Mouse (Mus musculus): Measurements from ENCODE around the gene Pdrg1. TPM values are rescaled to one million over a fixed set of nuclear protein-coding genes. Genes with fewer than 3 reads are reported as not detected.

Pdrg1 gene
- total RNA-seq, 2 experiments from 2014 or later, result 91.1 to 98.4 TPM

GRCm38 (mm10) chr2:152976991-152977390 lies 38.2 kb downstream of the Pdrg1 start:
- DNase-seq, result no peak
- intact Hi-C loops (cut with DNase I), result no loop called here

DNA sequence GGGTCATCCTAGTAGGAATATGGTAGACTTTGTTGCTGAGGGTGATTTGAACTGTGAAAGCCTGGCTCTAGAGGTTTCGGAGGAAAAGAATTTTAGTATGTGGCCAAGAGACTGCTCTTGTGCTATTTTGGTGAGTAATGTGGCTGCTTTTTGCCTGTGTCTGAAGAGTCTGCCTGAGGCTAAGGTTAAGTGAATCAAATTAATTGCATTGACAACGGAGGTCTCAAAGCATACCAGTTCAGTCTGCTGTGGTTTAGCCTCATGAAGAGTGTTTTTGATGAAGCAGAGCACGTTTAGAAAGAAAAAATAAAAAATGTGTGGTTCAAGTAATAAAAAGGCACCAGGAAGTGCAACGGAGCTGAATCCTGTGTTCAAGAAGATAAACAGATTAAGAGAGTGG lies 49.7 kb downstream of the Pdrg1 start:
- no peak for DNase-seq
- intact Hi-C loops (cut with DNase I), result no loop called here

GRCm38 (mm10) chr2:152962091-152962793 lies 53.0 kb downstream of the Pdrg1 start, which contains the start of gene Ttll9:
Ttll9 (plus strand) TSS chr2:152962485.
- peak; percentile 50 to 60 for DNase-seq
- intact Hi-C loops (cut with DNase I), result no loop called here

Other genes with a start within 250 kb of the Pdrg1 start
- 10 to 100 TPM; 79.8 to 92.2 TPM for gene Bcl2l1, start 183.7 kb downstream of the Pdrg1 start, total RNA-seq (2021)
- gene Tpx2, start 167.5 kb downstream of the Pdrg1 start, total RNA-seq (2021), result 1 to 10 TPM; 4.4 to 8.5 TPM
- under 1 TPM; 0.34 to 0.41 TPM for gene Mylk2, start 104.1 kb downstream of the Pdrg1 start, total RNA-seq (2021)
- gene Foxs1, start 82.2 kb downstream of the Pdrg1 start, total RNA-seq (2021), result 1 to 10 TPM; 6.0 to 6.7 TPM
- under 1 TPM in 1 of 2 experiments, not detected in 1; 0.22 TPM for gene Dusp15, start 63.7 kb downstream of the Pdrg1 start, total RNA-seq (2021)
- not detected for gene Ttll9, start 52.9 kb downstream of the Pdrg1 start, total RNA-seq (2021)
- not detected for gene Xkr7, start 16.4 kb upstream of the Pdrg1 start, total RNA-seq (2021)
- gene Ccm2l, start 50.5 kb upstream of the Pdrg1 start, total RNA-seq (2021), result 10 to 100 TPM; 23.1 to 25.4 TPM
- gene Hck, start 93.0 kb upstream of the Pdrg1 start, total RNA-seq (2021), result 1 to 10 TPM in 1 of 2 experiments, under 1 TPM in 1; 0.73 to 1.1 TPM
- 10 to 100 TPM; 51.4 to 57.0 TPM for gene Tm9sf4, start 145.9 kb upstream of the Pdrg1 start, total RNA-seq (2021)
- gene Tspyl3, start 210.0 kb upstream of the Pdrg1 start, total RNA-seq (2021), result 1 to 10 TPM; 2.1 to 2.2 TPM
- gene Plagl2, start 226.0 kb upstream of the Pdrg1 start, total RNA-seq (2021), result 1 to 10 TPM; 5.4 to 6.0 TPM
- 10 to 100 TPM; 15.8 to 16.7 TPM for gene Pofut1, start 226.1 kb upstream of the Pdrg1 start, total RNA-seq (2021)